Mouse (Mus musculus): Measurements from ENCODE around the gene Rasa2.
"Not testable (repeated sequence)": the region's sequence is repeated elsewhere in the genome, so short reads cannot be mapped to it uniquely, and the experiment has no call there.

Gene Rasa2

DNA sequence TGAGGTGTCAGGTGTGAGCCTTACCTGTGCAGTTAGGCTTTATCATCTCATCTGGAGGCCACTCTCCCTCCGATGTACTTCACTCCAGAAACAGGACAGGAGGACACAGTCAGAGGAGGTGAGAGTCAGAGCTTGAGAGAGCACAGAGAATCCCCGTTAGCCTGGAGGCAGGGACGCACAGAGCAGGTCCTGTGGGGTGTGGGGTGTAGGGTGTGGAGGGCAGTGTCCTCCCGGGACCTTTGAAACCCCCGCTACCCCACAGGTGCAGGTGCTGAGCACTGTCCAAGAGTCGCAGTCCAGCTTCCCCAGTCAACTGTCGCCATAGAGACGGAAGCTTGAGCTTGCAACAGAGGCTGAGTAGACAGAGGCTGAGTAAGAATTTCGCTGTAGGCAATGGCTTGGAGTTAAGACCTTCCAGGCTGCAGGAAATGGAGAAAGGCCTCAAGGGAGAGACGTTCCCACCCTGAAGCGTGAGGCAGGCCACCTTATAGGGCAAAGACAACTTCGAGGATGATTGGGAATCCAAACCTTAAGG lies 106.4 kb downstream of the Rasa2 start, which contains the start of gene Gm28729:
Gene Gm28729 (minus strand): TSS at position 293 of the 535 bp plus-strand sequence.
- no peak for DNase-seq

GRCm38 (mm10) chr9:96523148-96523547 lies 108.3 kb downstream of the Rasa2 start:
- DNase-seq: no peak

GRCm38 (mm10) chr9:96521574-96521973 lies 109.8 kb downstream of the Rasa2 start:
- not testable (repeated sequence) for DNase-seq

GRCm38 (mm10) chr9:96517429-96517828 lies 114.0 kb downstream of the Rasa2 start:
- peak; percentile 9 to 19 for DNase-seq

DNA sequence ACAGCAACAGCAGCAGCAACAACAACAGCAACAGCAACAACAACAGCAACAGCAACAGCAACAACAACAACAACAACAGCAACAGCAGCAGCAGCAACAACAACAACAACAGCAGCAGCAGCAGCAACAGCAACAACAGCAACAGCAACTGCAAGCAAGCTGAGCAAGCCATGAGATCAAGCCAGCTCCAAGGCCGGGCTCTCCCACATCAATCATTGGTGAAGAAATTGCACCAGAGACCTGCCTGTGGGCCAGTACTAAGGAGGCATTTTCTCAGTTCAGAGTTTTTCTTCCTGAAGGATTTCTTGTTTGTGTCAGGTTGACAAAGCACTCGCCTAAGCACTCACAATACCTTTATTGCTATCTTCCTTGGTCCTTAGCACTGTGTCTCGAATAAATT lies 114.6 kb downstream of the Rasa2 start:
- no peak for DNase-seq

- DNase-seq: no peak
Measured at GRCm38 (mm10) chr9:96515737-96516136, 115.7 kb downstream of the Rasa2 start.

DNA sequence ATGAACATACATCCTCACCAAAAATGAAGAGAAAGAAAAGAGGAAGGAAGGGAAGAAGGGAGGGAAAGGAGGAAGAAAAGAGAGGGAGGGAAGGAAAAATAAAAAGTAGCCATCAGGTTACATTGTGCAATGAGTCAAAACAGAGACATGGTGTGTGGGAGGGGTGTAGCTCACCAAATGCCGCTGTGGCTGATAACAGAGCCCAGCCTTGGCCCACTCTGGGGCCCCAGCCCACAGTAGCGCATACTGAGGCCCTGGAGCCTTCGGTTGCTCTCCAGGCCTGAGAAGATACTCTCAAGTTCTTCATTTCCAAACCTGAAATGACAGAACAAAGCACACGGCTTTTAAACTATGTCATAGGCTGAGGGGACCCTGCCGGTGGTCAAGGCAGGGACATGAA lies 117.1 kb downstream of the Rasa2 start:
- no peak for DNase-seq

GRCm38 (mm10) chr9:96506011-96506498 lies 125.4 kb downstream of the Rasa2 start:
- DNase-seq: no peak

DNA sequence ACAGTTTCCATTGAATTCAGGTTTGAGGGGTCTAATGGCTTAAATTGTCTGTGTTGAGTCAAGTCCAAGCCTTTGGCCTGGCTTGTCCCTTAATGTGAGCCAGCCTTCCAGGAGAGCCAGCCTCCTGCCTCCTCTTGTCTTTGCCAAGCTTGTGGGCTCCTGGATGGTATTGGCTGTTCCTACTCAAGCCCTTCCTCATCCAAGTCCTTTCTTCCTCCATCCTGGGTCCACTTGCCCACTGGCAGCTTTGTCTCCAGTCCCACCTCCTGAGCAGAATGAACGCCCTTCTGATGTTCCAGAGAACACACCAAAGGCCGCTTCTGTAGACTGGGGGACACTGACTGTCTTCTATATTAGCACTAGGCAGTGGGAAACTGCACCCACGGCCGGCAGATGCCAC lies 126.3 kb downstream of the Rasa2 start:
- DNase-seq: no peak

DNA sequence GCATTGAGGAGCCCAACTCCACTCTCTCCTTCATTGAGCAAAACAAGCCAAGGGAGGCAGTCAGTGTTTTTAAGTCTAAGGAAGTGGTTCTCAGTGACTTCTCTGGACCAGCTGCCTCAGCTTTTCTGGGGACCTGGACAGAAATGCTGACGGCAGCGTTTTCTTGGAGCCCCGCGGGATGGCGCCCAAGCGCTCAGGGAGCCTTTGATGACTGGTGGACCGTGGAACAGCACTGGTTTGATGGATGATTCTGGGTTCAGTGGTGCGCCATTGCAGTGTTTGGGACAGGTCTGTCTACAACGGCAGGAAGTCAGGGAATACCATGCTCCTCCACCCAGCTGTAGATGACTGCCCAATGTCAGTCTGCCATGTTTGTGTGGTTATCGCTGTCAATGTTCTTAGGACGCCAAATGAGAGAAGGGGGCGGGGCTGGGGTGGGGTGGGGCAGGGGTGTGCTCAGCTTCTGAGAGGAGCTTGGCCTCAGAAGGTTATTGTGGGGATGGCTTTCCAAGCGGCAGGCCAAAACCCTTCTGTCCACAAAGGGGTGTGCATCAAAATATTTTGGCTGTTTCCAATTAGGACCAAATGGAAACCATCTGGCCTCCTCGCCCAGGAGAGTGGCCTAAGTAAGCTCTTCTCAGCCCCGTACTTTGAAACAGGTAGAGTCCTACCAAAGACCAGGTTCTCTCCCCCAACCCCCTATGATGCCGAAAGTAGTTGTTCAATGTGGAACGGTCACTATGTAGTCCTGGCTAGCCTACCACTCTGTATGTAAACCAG lies 127.1 kb downstream of the Rasa2 start:
- DNase-seq: no peak

DNA sequence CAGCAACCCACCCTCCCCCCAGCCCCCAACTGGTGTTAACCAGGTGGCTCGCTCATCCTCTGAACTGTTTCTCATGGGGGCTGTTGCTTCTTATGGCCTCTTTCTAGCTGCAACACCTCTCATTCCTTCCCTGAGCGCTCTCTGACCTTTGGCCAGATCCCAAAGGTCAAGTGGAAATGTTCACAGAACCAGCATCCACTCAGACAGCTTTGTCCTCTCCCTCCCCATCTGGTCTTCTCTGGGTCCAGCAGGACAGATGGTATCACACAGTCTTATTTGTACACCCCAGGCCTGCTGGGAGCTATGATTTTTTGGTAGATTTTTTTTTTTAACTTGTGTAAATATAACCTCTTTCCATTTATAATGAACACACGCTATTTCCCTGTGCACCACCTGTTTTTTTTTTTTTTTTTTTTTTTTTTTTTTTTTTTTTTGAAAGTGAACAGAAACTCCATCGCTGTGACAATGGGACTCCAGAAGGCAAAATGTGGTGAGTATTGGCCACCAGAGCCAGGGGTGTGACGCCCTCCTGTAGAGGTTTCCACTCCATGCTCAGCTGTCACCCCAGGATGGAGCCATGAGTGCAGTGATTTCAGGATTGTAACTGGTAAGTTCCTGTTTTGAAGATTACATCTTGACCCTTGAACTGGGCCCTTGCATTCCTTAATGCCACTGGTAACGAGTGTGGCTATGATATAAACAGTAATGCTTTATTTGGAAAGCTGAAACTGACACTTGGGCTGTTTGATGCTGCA lies 128.4 kb downstream of the Rasa2 start:
- DNase-seq: no peak

- DNase-seq: no peak
Measured at GRCm38 (mm10) chr9:96501217-96501616, 130.2 kb downstream of the Rasa2 start.

GRCm38 (mm10) chr9:96493212-96493611 lies 138.2 kb downstream of the Rasa2 start:
- no peak for DNase-seq

GRCm38 (mm10) chr9:96491810-96492209 lies 139.6 kb downstream of the Rasa2 start:
- peak; percentile 45 to 49 for DNase-seq
